Mouse (Mus musculus): ENCODE measurements at regions not wholly inside any gene's neighbourhood (a gene's known extent, or its start where the extent isn't known, plus 50 kb on each side); places are given as distances from the start of the nearest gene placed in this dataset.

GRCm38 (mm10) chr1:77267311-77268003 lies 247.4 kb downstream of the Epha4 start:
- DNase-seq (ENCODE audit: extremely low read depth), result no peak
- Histone ChIP-seq H3K79me2 (replicated peaks; ENCODE audit: control insufficient read depth, extremely low read depth, insufficient read depth, poor library complexity, severe bottlenecking) (no peaks in the 10 kb centered on the region), H3K27me3 (replicated peaks) (no peaks in the 10 kb centered on the region), H3K4me3 (replicated peaks in 1 of 3; ENCODE audit: low read depth in 2 of 3, low read length in 2 of 3, poor library complexity in 1 of 3) (no peak overlapping the region), H3K27ac (ENCODE audit: insufficient read depth, low read depth) (no peak overlapping the region), H3K9ac (ENCODE audit: insufficient read depth, low read depth) (no peak overlapping the region), H3K9me3 (replicated peaks; ENCODE audit: low read length) (no peaks in the 10 kb centered on the region), H3K4me2 (ENCODE audit: insufficient read depth, low read depth, poor library complexity, severe bottlenecking) (no peak overlapping the region), H3K4me1 (ENCODE audit: control insufficient read depth in 1 of 2, insufficient read depth in 2 of 2) (peaks cover 0 to 21% of the 10 kb centered on the region in 2 experiments; a peak in 2 of 4 replicates), H3K36me3 (replicated peaks in 1 of 2; ENCODE audit: control insufficient read depth in 1 of 2, insufficient read depth in 1 of 2, low read length in 1 of 2) (no peaks in the 10 kb centered on the region)
- in situ Hi-C loops (cut with MboI; ENCODE audit: low pct_ligation_motif_present, low pct_unique_long_range_greater_than_20kb, low sequenced_read_pairs), result no loop called here
- dilution Hi-C loops (cut with MboI; ENCODE audit: extremely low pct_ligation_motif_present, extremely low pct_unique_long_range_greater_than_20kb, low sequenced_read_pairs), result no loop called here
- TF ChIP-seq JUN (IDR thresholded peaks at IDR 0.05; ENCODE audit: insufficient read depth, low read depth, low read length), result no peak
- no peak for TF ChIP-seq SIN3A (IDR thresholded peaks at IDR 0.05; ENCODE audit: low read length)

- Histone ChIP-seq H3K9me3 (replicated peaks; ENCODE audit: low read length) (no peaks in the 10 kb centered on the region), H3K36me3 (replicated peaks in 1 of 2; ENCODE audit: control insufficient read depth in 1 of 2, insufficient read depth in 1 of 2, low read length in 1 of 2) (no peaks in the 10 kb centered on the region)
- dilution Hi-C loops (cut with MboI; ENCODE audit: extremely low pct_ligation_motif_present, extremely low pct_unique_long_range_greater_than_20kb, low sequenced_read_pairs), result no loop called here
These were observed 239.6 kb downstream of the Epha4 start for GRCm38 (mm10) chr1:77275297-77275696.

GRCm38 (mm10) chr1:77279566-77279965 lies 235.3 kb downstream of the Epha4 start:
- peaks cover 0 to 45% of the 10 kb centered on the region in 2 experiments; a peak in 3 of 4 replicates for H3K4me1 ChIP-seq (ENCODE audit: control insufficient read depth in 1 of 2, insufficient read depth in 2 of 2)
- dilution Hi-C loops (cut with MboI; ENCODE audit: extremely low pct_ligation_motif_present, extremely low pct_unique_long_range_greater_than_20kb, low sequenced_read_pairs), result no loop called here

More at GRCm38 (mm10) chr1:77275297-77275696, 239.6 kb downstream of the Epha4 start:
- no peaks in the 10 kb centered on the region for H3K27me3 ChIP-seq (replicated peaks)
- H3K4me3 ChIP-seq (replicated peaks in 1 of 3; ENCODE audit: low read depth in 2 of 3, low read length in 2 of 3, poor library complexity in 1 of 3), result no peak overlapping the region
- H3K4me2 ChIP-seq (ENCODE audit: insufficient read depth, low read depth, poor library complexity, severe bottlenecking), result no peak overlapping the region
- in situ Hi-C loops (cut with MboI; ENCODE audit: low pct_ligation_motif_present, low pct_unique_long_range_greater_than_20kb, low sequenced_read_pairs), result no loop called here
- no peaks in the 10 kb centered on the region for H3K79me2 ChIP-seq (replicated peaks; ENCODE audit: control insufficient read depth, extremely low read depth, insufficient read depth, poor library complexity, severe bottlenecking)
- H3K4me1 ChIP-seq (ENCODE audit: control insufficient read depth in 1 of 2, insufficient read depth in 2 of 2), result peaks cover 2 to 34% of the 10 kb centered on the region in 2 experiments; a peak in 3 of 4 replicates
- no peak overlapping the region for H3K27ac ChIP-seq (ENCODE audit: insufficient read depth, low read depth)
- TF ChIP-seq SMC3 (IDR thresholded peaks at IDR 0.05; ENCODE audit: low read depth, low read length) (no peak), TBP (conservative IDR thresholded peaks at IDR 0.05; ENCODE audit: low read depth, low read length) (no peak), MXI1 (IDR thresholded peaks at IDR 0.05; ENCODE audit: low read depth, low read length) (no peak), E2F4 (IDR thresholded peaks at IDR 0.05; ENCODE audit: insufficient replicate concordance, low read depth, low read length) (no peak), ZNF384 (IDR thresholded peaks at IDR 0.05; ENCODE audit: low read depth, low read length) (no peak), MAFK (IDR thresholded peaks at IDR 0.05; ENCODE audit: insufficient replicate concordance, low read length) (no peak), JUND (conservative IDR thresholded peaks at IDR 0.05; ENCODE audit: low read depth, low read length) (no peak), RAD21 (IDR thresholded peaks at IDR 0.05; ENCODE audit: low read depth, low read length) (no peak), BHLHE40 (IDR thresholded peaks at IDR 0.05; ENCODE audit: low read depth, low read length) (no peak), SIN3A (IDR thresholded peaks at IDR 0.05; ENCODE audit: low read length) (no peak), ZKSCAN1 (IDR thresholded peaks at IDR 0.05; ENCODE audit: borderline replicate concordance, low read depth, low read length) (no peak), CTCF (conservative IDR thresholded peaks at IDR 0.05 in 1 of 2, IDR thresholded peaks at IDR 0.05 in 1 of 2; ENCODE audit: low read depth in 2 of 2, low read length in 2 of 2) (no peak), EP300 (IDR thresholded peaks at IDR 0.05; ENCODE audit: low read length) (no peak), POLR2A (IDR thresholded peaks at IDR 0.05; ENCODE audit: low read depth, low read length) (no peak), UBTF (IDR thresholded peaks at IDR 0.05; ENCODE audit: low read depth, low read length) (no peak), TCF12 (IDR thresholded peaks at IDR 0.05; ENCODE audit: low read depth, low read length) (no peak), MAZ (IDR thresholded peaks at IDR 0.05; ENCODE audit: low read depth, low read length) (no peak), GABPA (IDR thresholded peaks at IDR 0.05; ENCODE audit: insufficient replicate concordance, low read depth, low read length) (no peak)
- no peak overlapping the region for H3K9ac ChIP-seq (ENCODE audit: insufficient read depth, low read depth)
- DNase-seq (ENCODE audit: extremely low read depth), result no peak

More at GRCm38 (mm10) chr1:77279566-77279965, 235.3 kb downstream of the Epha4 start:
- Histone ChIP-seq H3K36me3 (replicated peaks in 1 of 2; ENCODE audit: control insufficient read depth in 1 of 2, insufficient read depth in 1 of 2, low read length in 1 of 2) (no peaks in the 10 kb centered on the region), H3K27ac (ENCODE audit: insufficient read depth, low read depth) (no peak overlapping the region), H3K4me2 (ENCODE audit: insufficient read depth, low read depth, poor library complexity, severe bottlenecking) (no peak overlapping the region), H3K4me3 (replicated peaks in 1 of 3; ENCODE audit: low read depth in 2 of 3, low read length in 2 of 3, poor library complexity in 1 of 3) (no peak overlapping the region), H3K27me3 (replicated peaks) (no peaks in the 10 kb centered on the region), H3K9me3 (replicated peaks; ENCODE audit: low read length) (no peaks in the 10 kb centered on the region), H3K9ac (ENCODE audit: insufficient read depth, low read depth) (no peak overlapping the region), H3K79me2 (replicated peaks; ENCODE audit: control insufficient read depth, extremely low read depth, insufficient read depth, poor library complexity, severe bottlenecking) (no peaks in the 10 kb centered on the region)
- TF ChIP-seq JUN (IDR thresholded peaks at IDR 0.05; ENCODE audit: insufficient read depth, low read depth, low read length), result no peak
- no peak for TF ChIP-seq RAD21 (IDR thresholded peaks at IDR 0.05; ENCODE audit: low read depth, low read length)
- no peak for TF ChIP-seq EP300 (IDR thresholded peaks at IDR 0.05; ENCODE audit: low read length)
- TF ChIP-seq NRF1 (IDR thresholded peaks at IDR 0.05; ENCODE audit: low read depth, low read length), result no peak
- TF ChIP-seq USF1 (IDR thresholded peaks at IDR 0.05; ENCODE audit: low read depth, low read length), result no peak
- no peak for TF ChIP-seq ZC3H11A (IDR thresholded peaks at IDR 0.05; ENCODE audit: low read depth, low read length)
- no peak for TF ChIP-seq MAFK (IDR thresholded peaks at IDR 0.05; ENCODE audit: insufficient replicate concordance, low read length)
- TF ChIP-seq CTCF (conservative IDR thresholded peaks at IDR 0.05 in 1 of 2, IDR thresholded peaks at IDR 0.05 in 1 of 2; ENCODE audit: low read depth in 2 of 2, low read length in 2 of 2), result no peak
- no peak for TF ChIP-seq PAX5 (IDR thresholded peaks at IDR 0.05; ENCODE audit: low read length)
- no peak for TF ChIP-seq MAZ (IDR thresholded peaks at IDR 0.05; ENCODE audit: low read depth, low read length)
- no peak for TF ChIP-seq MYC (IDR thresholded peaks at IDR 0.05; ENCODE audit: low read depth, low read length)
- TF ChIP-seq ZNF384 (IDR thresholded peaks at IDR 0.05; ENCODE audit: low read depth, low read length), result no peak
- TF ChIP-seq CHD1 (IDR thresholded peaks at IDR 0.05; ENCODE audit: low read depth, low read length), result no peak
- TF ChIP-seq ZKSCAN1 (IDR thresholded peaks at IDR 0.05; ENCODE audit: borderline replicate concordance, low read depth, low read length), result no peak
- no peak for TF ChIP-seq TBP (conservative IDR thresholded peaks at IDR 0.05; ENCODE audit: low read depth, low read length)
- TF ChIP-seq MEF2A (IDR thresholded peaks at IDR 0.05; ENCODE audit: borderline replicate concordance, low read depth, low read length), result no peak
- TF ChIP-seq BHLHE40 (IDR thresholded peaks at IDR 0.05; ENCODE audit: low read depth, low read length), result no peak
- DNase-seq (ENCODE audit: extremely low read depth), result peak; percentile 16
- in situ Hi-C loops (cut with MboI; ENCODE audit: low pct_ligation_motif_present, low pct_unique_long_range_greater_than_20kb, low sequenced_read_pairs), result no loop called here

Measured in CH12.LX (cell line).